Mouse (Mus musculus): Measurements from ENCODE around the gene Limk2. TPM values are rescaled to one million over a fixed set of nuclear protein-coding genes. Genes with fewer than 3 reads are reported as not detected.

Gene Limk2
- total RNA-seq, 2 experiments from 2014 or later = 10.0 to 11.5 TPM

GRCm38 (mm10) chr11:3301075-3301474 lies 107.9 kb downstream of the Limk2 start:
- intact Hi-C loops (cut with DNase I) = no loop called here
- no peak for TF ChIP-seq CTCF (IDR thresholded peaks at IDR 0.05)
- no peak for DNase-seq
- no peak overlapping the region for H3K27ac ChIP-seq
- H3K4me3 ChIP-seq = no peak overlapping the region

- no peak overlapping the region for H3K27ac ChIP-seq
- no peak overlapping the region for H3K4me3 ChIP-seq
- no peak for DNase-seq
- intact Hi-C loops (cut with DNase I) = no loop called here
- TF ChIP-seq CTCF (IDR thresholded peaks at IDR 0.05) = no peak
Measured at GRCm38 (mm10) chr11:3298813-3299185, 110.2 kb downstream of the Limk2 start.

GRCm38 (mm10) chr11:3297871-3298812 lies 110.8 kb downstream of the Limk2 start:
- DNase-seq = no peak
- H3K4me3 ChIP-seq = no peak overlapping the region
- no peak for TF ChIP-seq CTCF (IDR thresholded peaks at IDR 0.05)
- no peak overlapping the region for H3K27ac ChIP-seq
- intact Hi-C loops (cut with DNase I) = no loop called here

- no peak for DNase-seq
- TF ChIP-seq CTCF (IDR thresholded peaks at IDR 0.05) = no peak
- intact Hi-C loops (cut with DNase I) = no loop called here
- Histone ChIP-seq H3K4me3 (no peak overlapping the region), H3K27ac (peak overlapping the region; percentile 16; the same call in 1 of the 2 replicates)
Measured at GRCm38 (mm10) chr11:3296056-3296455, 112.9 kb downstream of the Limk2 start.

GRCm38 (mm10) chr11:3294641-3295040 lies 114.3 kb downstream of the Limk2 start:
- intact Hi-C loops (cut with DNase I) = loop anchor here (5.0 kb wide), 1 partner anchor 33 kb away; no protein-coding TSS in a partner anchor
- DNase-seq = no peak
- TF ChIP-seq CTCF (IDR thresholded peaks at IDR 0.05) = no peak
- H3K27ac ChIP-seq = no peak overlapping the region
- no peak overlapping the region for H3K4me3 ChIP-seq

Other genes with a start within 250 kb of the Limk2 start
- gene Sfi1, start 215.7 kb downstream of the Limk2 start, total RNA-seq (2021) = 10 to 100 TPM; 15.3 to 15.6 TPM
- gene Eif4enif1, start 206.8 kb downstream of the Limk2 start, total RNA-seq (2021) = 10 to 100 TPM; 29.9 to 34.5 TPM
- 10 to 100 TPM; 44.1 to 45.0 TPM for gene Drg1, start 142.8 kb downstream of the Limk2 start, total RNA-seq (2021)
- 10 to 100 TPM; 11.9 to 17.2 TPM for gene Patz1, start 120.3 kb downstream of the Limk2 start, total RNA-seq (2021)
- 10 to 100 TPM; 17.7 to 21.7 TPM for gene Pik3ip1, start 78.8 kb downstream of the Limk2 start, total RNA-seq (2021)
- 10 to 100 TPM; 18.9 to 19.4 TPM for gene Rnf185, start 43.2 kb upstream of the Limk2 start, total RNA-seq (2021)
- not detected for gene Pla2g3, start 79.1 kb upstream of the Limk2 start, total RNA-seq (2021)
- 1 to 10 TPM; 2.3 to 5.7 TPM for gene Inpp5j, start 95.6 kb upstream of the Limk2 start, total RNA-seq (2021)
- gene Selenom, start 105.5 kb upstream of the Limk2 start, total RNA-seq (2021) = 10 to 100 TPM; 11.6 to 17.5 TPM
- 100 to 1,000 TPM in 1 of 2 experiments, 10 to 100 TPM in 1; 70.3 to 119 TPM for gene Smtn, start 131.4 kb upstream of the Limk2 start, total RNA-seq (2021)
- 10 to 100 TPM; 18.4 to 20.3 TPM for gene Morc2a, start 240.0 kb upstream of the Limk2 start, total RNA-seq (2021)